Mouse (Mus musculus) gastrocnemius, adult 2 months (tissue): ENCODE measurements at regions not wholly inside any gene's neighbourhood (a gene's known extent, or its start where the extent isn't known, plus 50 kb on each side); places are given as distances from the start of the nearest gene placed in this dataset.
"Not testable (repeated sequence)": the region's sequence is repeated elsewhere in the genome, so short reads cannot be mapped to it uniquely, and the experiment has no call there.

Source experiments
- DNase-seq: peaks from one replicate; pipeline ENCODE4 v3.0.0; 2022
- H3K27ac ChIP-seq: fragments of 200-600 bp; 2 replicates; pipeline ENCODE4 v1.8.1; 2022; ENCODE audit warnings: mild to moderate bottlenecking
- H3K4me3 ChIP-seq: fragments of 200-600 bp; 2 replicates; pipeline ENCODE4 v1.8.1; 2022; ENCODE audit warnings: mild to moderate bottlenecking, moderate library complexity
- CTCF ChIP-seq: fragments of 200-600 bp; IDR thresholded peaks from 2 replicates; pipeline ENCODE4 v1.8.1; 2022; ENCODE audit warnings: antibody characterized with exemption, mild to moderate bottlenecking, moderate library complexity
- intact Hi-C: fragments of 180-260 bp; cut with DNase I; formaldehyde crosslinking; loops from one replicate; pipeline ENCODE4 v1.15.1; 2025

DNA sequence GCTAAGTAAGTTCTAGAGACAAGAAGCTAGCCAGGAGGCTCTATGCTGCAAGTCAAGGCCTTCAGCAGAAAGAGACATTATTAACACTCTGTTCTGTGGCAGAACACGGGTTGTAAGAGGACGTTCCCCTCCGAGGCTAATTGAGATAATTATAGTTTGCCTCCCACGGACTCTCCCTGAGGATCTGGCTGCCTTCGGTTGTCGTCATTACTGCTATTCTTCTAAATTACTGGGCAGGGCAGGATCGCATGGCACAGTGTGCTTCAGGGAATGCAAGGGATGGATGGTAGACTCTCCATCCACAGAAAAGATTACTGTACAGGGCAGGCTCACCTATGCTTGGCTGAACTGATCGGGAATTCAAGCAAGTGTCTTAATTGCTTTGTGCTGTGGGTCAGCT is 124.7 kb upstream of the Rgma start:
- TF ChIP-seq CTCF = no peak
- no peak overlapping the region for H3K27ac ChIP-seq
- DNase-seq = no peak
- intact Hi-C loops = no loop called here
- H3K4me3 ChIP-seq = no peak overlapping the region

GRCm38 (mm10) chr7:73251187-73251740 is 124.0 kb upstream of the Rgma start:
- Histone ChIP-seq H3K4me3 (no peak overlapping the region), H3K27ac (no peak overlapping the region)
- DNase-seq = no peak
- intact Hi-C loops = no loop called here
- no peak for TF ChIP-seq CTCF

DNA sequence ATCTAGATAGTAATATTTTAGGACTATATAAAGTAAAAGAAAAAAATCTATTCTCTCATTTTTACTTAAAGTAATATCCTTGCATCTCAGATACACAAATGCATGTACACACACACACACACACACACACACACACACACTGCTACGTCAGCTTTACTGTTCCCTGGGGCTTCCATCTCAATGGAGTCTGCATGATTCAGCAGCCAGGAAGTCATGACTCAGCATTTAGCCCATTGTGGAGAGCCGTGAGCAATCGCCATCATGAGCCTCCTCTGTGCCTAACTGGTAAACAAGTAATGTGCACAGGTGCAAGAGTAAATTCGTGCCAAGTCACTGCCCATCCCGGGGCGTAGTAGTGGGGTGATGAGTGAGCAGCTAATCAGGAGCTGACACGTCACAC is 120.3 kb upstream of the Rgma start:
- H3K27ac ChIP-seq, DNase-seq, intact Hi-C loops, H3K4me3 ChIP-seq: not testable (repeated sequence)

GRCm38 (mm10) chr7:73260140-73260539 is 115.2 kb upstream of the Rgma start:
- no peak for TF ChIP-seq CTCF
- intact Hi-C loops = no loop called here
- no peak for DNase-seq
- Histone ChIP-seq H3K27ac (no peak overlapping the region), H3K4me3 (no peak overlapping the region)

DNA sequence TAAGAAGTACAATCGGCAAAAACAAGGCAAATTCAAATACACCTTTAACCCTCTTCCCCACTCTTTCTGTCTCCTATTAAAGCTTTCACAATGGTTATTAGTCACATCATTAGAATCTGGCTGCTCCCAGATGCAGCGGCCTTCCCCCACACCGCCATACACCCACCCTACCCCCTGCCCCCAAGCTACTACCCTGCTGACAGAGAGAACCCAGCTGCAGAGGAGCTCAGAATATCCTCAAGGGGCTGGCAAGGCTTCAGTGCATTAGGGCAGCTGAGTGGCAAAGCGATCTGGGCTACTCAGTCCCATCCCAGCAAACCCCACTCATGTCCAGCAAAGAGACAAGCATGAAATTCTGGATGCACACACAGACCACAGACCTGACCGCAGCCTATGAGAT is 113.6 kb upstream of the Rgma start:
- no peak for TF ChIP-seq CTCF
- no peak overlapping the region for H3K4me3 ChIP-seq
- intact Hi-C loops = no loop called here
- no peak for DNase-seq
- no peak overlapping the region for H3K27ac ChIP-seq

DNA sequence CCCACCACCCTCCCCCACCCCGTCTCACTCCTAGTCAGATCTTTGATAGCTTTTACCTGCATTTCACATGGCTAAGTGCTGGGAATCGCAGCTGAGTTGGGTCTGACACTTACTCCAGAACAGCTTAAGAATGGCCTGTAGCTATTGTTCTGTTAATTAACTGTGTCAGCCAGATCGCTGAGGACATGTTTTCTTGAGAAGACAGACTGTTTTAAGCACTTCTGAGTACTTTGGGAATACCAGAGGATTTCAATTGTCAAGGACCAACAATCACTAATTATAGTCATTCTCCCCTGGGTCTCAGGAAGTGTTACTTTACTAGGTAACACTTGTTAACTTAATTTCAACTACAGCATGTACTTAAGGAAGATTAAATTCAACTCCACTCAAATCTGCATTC is 112.8 kb upstream of the Rgma start:
- intact Hi-C loops = no loop called here
- Histone ChIP-seq H3K4me3 (no peak overlapping the region), H3K27ac (no peak overlapping the region)
- no peak for TF ChIP-seq CTCF
- no peak for DNase-seq

GRCm38 (mm10) chr7:73269626-73270025 is 105.7 kb upstream of the Rgma start:
- DNase-seq = no peak
- intact Hi-C loops = no loop called here
- TF ChIP-seq CTCF = no peak
- H3K27ac ChIP-seq = peak overlapping the region; percentile 61
- no peak overlapping the region for H3K4me3 ChIP-seq

DNA sequence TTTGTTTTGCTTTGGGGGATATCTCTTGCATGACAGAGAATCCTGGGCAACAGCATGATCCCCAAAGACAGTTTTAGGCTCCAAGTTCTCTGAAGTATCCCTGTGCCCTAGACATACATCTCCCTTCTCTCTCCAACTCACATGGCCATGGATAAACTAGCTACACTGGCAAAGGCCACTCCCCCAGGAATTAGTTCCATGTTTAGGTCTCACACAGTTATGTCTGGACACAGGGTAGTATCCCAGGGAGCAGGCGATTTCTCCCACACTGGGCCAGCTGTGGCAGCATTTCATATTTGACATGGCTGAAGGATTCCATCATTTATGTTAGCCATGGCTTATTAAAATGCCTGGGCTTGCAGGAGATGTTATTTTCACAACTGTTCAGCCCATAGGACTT is 102.5 kb upstream of the Rgma start:
- Histone ChIP-seq H3K27ac (0 out of 2 replicates have a peak overlapping the region, but pooled peaks have one; percentile 28), H3K4me3 (no peak overlapping the region)
- intact Hi-C loops = no loop called here
- no peak for TF ChIP-seq CTCF
- DNase-seq = no peak

- H3K4me3 ChIP-seq = peak overlapping the region; percentile 48
- H3K27ac ChIP-seq = peak overlapping the region; percentile 90
- intact Hi-C loops = loop anchor here (2.0 kb wide), 2 partner anchors 55 to 97 kb away; no protein-coding TSS in a partner anchor
- peak; percentile 80 for DNase-seq
- no peak for TF ChIP-seq CTCF
These were observed 99.5 kb upstream of the Rgma start for GRCm38 (mm10) chr7:73275814-73276271.

GRCm38 (mm10) chr7:73278616-73279015 is 96.7 kb upstream of the Rgma start:
- H3K4me3 ChIP-seq = peak overlapping the region; percentile 27
- peak overlapping the region; percentile 85 for H3K27ac ChIP-seq
- no peak for TF ChIP-seq CTCF
- intact Hi-C loops = no loop called here
- peak; percentile 85 for DNase-seq

DNA sequence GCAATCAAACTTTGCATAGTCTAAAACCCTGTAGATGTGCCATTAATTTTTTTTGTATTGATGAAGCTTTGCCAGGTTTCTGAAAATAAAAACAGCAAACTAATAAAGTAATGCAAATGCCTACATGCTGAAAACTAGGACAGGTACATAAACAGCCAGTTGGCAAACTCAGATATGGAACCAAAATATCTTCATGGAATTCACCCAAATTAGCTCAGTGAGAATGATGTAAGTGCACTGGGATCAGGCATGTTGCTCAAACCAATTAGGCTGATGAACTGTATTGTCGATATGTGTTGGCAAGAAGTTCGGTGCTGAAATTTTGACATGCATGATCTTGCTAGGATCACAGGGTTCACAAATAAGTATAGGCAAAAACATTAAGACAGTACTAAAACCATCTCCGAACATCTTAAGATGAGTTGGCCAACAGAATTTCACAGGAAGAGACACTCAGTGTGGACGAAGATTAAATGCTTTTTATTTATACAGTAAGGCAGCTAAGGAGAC is 95.3 kb upstream of the Rgma start:
- TF ChIP-seq CTCF = no peak
- Histone ChIP-seq H3K4me3 (no peak overlapping the region), H3K27ac (peak overlapping the region; percentile 49)
- intact Hi-C loops = no loop called here
- no peak for DNase-seq

- Histone ChIP-seq H3K27ac (peak overlapping the region; percentile 79), H3K4me3 (no peak overlapping the region)
- intact Hi-C loops = no loop called here
- no peak for TF ChIP-seq CTCF
- peak; percentile 23 for DNase-seq
These were observed 89.1 kb upstream of the Rgma start for GRCm38 (mm10) chr7:73286244-73286643.

DNA sequence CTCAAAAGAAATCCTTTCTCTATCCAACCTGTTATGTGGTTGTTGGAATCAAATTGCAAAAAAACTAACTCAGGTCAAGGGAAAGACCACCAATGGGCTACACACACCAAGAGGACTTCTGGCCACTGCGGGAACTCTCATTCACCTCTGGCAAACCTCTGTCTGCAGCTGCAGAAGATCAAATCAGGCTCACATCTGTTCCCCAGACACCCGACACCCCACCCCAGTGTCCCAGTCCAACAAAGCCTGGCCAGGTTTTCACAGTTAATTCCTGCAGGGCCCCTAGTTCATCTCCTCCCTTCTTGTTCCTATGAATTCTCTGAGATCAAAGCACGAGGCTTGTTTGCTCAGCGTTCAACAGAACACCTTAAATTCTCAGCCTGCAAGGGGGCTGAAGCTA is 82.0 kb upstream of the Rgma start:
- intact Hi-C loops = no loop called here
- TF ChIP-seq CTCF = no peak
- DNase-seq = peak; percentile 60
- H3K27ac ChIP-seq = peak overlapping the region; percentile 48
- no peak overlapping the region for H3K4me3 ChIP-seq

GRCm38 (mm10) chr7:73294399-73294798 is 80.9 kb upstream of the Rgma start:
- no peak for DNase-seq
- H3K4me3 ChIP-seq = no peak overlapping the region
- intact Hi-C loops = no loop called here
- no peak for TF ChIP-seq CTCF
- no peak overlapping the region; the same call in 1 of the 2 replicates for H3K27ac ChIP-seq
